Mouse (Mus musculus): ENCODE measurements around the gene Foxo6. TPM values are rescaled to one million over a fixed set of nuclear protein-coding genes. Genes with fewer than 3 reads are reported as not detected.

Gene Foxo6
- polyA plus RNA-seq, 1 experiment from 2014 or later, result 0.25 TPM

- H3K27me3 ChIP-seq, result peaks cover 81% of the 10 kb centered on the region
- peak; percentile 7; the same call in 1 of the 2 replicates for ATAC-seq (ENCODE audit: borderline replicate concordance, extremely low read depth, low FRiP score, low TSS enrichment)
Observed at GRCm38 (mm10) chr4:120282568-120283091, 4.5 kb downstream of the Foxo6 start.

DNA sequence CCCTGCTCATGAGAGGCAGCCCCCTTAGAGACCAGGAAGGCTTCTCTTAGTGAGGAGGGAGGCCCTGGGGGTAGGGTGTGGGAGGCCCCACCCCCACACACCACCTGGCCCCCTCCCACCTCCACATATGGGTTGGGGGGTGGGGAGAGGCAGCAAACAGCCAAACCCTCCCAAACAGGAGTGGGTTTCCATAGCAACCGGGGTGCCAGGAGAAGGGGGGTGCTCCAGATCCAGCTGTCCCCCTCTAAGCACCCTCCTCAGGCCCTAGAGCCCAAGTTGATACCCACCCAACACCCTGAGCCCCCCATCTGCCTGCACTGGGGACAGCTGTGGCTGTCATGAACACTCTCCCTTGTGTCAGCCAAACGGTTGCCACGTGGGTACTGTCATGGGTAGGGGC is 6.1 kb downstream of the Foxo6 start:
- 57% methylated on average over 3 of the region's 3 CpGs for WGBS
- Histone ChIP-seq H3K27me3 (peaks cover 71% of the 10 kb centered on the region), H3K9me3 (no peaks in the 10 kb centered on the region), H3K4me3 (no peak overlapping the region), H3K4me1 (peaks cover 29% of the 10 kb centered on the region), H3K36me3 (no peaks in the 10 kb centered on the region), H3K4me2 (no peak overlapping the region), H3K9ac (no peak overlapping the region), H3K27ac (no peak overlapping the region)
- no peak for ATAC-seq (ENCODE audit: borderline replicate concordance, extremely low read depth, low FRiP score, low TSS enrichment)

More at GRCm38 (mm10) chr4:120282568-120283091, 4.5 kb downstream of the Foxo6 start:
- Histone ChIP-seq H3K4me3 (peak overlapping the region; percentile 51), H3K4me2 (peak overlapping the region; percentile 95), H3K9ac (peak overlapping the region; percentile 51), H3K36me3 (no peaks in the 10 kb centered on the region), H3K27ac (peak overlapping the region; percentile 66), H3K9me3 (no peaks in the 10 kb centered on the region), H3K4me1 (peaks cover 32% of the 10 kb centered on the region)
- WGBS, result 1% methylated on average over 45 of the region's 47 CpGs

GRCm38 (mm10) chr4:120280432-120280831 is 6.7 kb downstream of the Foxo6 start:
- Histone ChIP-seq H3K27me3 (peaks cover 70% of the 10 kb centered on the region), H3K4me3 (no peak overlapping the region), H3K4me1 (peaks cover 29% of the 10 kb centered on the region), H3K36me3 (no peaks in the 10 kb centered on the region), H3K4me2 (no peak overlapping the region), H3K27ac (no peak overlapping the region), H3K9me3 (no peaks in the 10 kb centered on the region), H3K9ac (no peak overlapping the region)
- 75% methylated on average over 12 of the region's 12 CpGs for WGBS
- ATAC-seq (ENCODE audit: borderline replicate concordance, extremely low read depth, low FRiP score, low TSS enrichment), result no peak

DNA sequence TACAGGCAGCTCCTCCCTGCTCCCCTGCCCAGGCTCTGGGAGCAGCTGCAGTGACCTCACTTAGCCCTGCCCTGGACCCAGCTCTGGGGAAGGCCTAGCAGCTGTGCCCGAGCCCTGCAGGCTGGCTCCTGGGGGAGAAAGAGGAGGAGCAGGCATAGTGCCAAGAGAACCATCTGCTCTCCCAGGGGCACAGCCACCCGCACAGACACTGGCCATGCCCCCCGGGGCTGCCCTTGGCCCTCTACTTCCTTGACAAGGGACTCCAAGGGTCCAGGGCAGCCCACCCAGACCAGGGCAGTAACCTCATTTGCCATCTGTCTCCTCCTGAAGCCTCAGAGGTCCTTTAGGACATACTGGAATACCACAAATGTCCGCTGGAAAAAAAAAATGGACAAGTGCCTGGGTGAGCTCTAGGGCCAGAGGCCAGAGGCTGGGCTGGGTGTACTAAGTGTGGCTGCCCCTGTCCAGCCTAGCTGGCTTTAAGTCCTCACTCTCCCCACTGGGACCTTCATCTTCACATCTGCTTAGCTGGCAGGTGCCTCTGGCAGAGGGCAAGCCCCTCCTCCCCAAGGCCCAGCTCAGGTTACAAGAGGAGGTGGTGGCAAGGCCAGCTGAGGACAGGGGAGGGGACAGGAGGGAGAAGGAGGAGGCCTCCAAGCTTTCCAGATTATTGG is 9.8 kb downstream of the Foxo6 start:
- Histone ChIP-seq H3K9ac (no peak overlapping the region), H3K27ac (no peak overlapping the region; the same call in 1 of the 2 replicates), H3K36me3 (no peaks in the 10 kb centered on the region), H3K9me3 (no peaks in the 10 kb centered on the region), H3K27me3 (peaks cover 72% of the 10 kb centered on the region), H3K4me2 (no peak overlapping the region), H3K4me1 (peaks cover 18% of the 10 kb centered on the region), H3K4me3 (no peak overlapping the region)
- ATAC-seq (ENCODE audit: borderline replicate concordance, extremely low read depth, low FRiP score, low TSS enrichment), result peak; percentile 50
- 32% methylated on average over 4 of the region's 4 CpGs for WGBS

DNA sequence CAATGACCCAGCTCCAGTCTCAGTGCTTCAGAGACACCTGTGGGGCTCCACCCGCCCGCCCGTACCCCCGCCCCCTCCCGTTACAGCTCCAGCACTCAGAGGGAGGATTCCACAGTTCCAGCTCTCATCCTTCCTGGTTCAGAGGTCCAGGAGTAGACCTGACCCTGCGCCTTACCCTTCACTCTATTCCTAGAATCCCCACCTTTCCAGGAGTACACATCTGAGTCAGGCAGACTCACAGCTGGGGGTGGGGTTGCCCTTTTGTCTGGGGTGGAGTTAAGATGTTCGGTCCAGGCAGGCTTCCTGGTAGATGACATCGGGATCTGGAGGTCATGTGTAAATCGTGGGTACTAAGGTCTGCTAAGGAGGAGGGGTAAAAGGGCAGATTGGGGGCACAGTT is 11.7 kb downstream of the Foxo6 start:
- H3K9me3 ChIP-seq, result no peaks in the 10 kb centered on the region
- no peak for ATAC-seq (ENCODE audit: borderline replicate concordance, extremely low read depth, low FRiP score, low TSS enrichment)
- H3K4me1 ChIP-seq, result peaks cover 20% of the 10 kb centered on the region
- H3K4me3 ChIP-seq, result no peak overlapping the region
- H3K36me3 ChIP-seq, result no peaks in the 10 kb centered on the region
- no peak overlapping the region for H3K9ac ChIP-seq
- H3K27ac ChIP-seq, result no peak overlapping the region
- no peak overlapping the region for H3K4me2 ChIP-seq
- H3K27me3 ChIP-seq, result peaks cover 71% of the 10 kb centered on the region
- WGBS, result 58% methylated on average over 9 of the region's 9 CpGs

- Histone ChIP-seq H3K27ac (no peak overlapping the region), H3K4me2 (no peak overlapping the region), H3K9ac (no peak overlapping the region), H3K9me3 (no peaks in the 10 kb centered on the region), H3K4me1 (peaks cover 28% of the 10 kb centered on the region), H3K36me3 (no peaks in the 10 kb centered on the region), H3K27me3 (peaks cover 74% of the 10 kb centered on the region), H3K4me3 (no peak overlapping the region)
- ATAC-seq (ENCODE audit: borderline replicate concordance, extremely low read depth, low FRiP score, low TSS enrichment), result no peak
- 20% methylated on average over 7 of the region's 7 CpGs for WGBS
Observed at GRCm38 (mm10) chr4:120273594-120273993, 13.6 kb downstream of the Foxo6 start.

DNA sequence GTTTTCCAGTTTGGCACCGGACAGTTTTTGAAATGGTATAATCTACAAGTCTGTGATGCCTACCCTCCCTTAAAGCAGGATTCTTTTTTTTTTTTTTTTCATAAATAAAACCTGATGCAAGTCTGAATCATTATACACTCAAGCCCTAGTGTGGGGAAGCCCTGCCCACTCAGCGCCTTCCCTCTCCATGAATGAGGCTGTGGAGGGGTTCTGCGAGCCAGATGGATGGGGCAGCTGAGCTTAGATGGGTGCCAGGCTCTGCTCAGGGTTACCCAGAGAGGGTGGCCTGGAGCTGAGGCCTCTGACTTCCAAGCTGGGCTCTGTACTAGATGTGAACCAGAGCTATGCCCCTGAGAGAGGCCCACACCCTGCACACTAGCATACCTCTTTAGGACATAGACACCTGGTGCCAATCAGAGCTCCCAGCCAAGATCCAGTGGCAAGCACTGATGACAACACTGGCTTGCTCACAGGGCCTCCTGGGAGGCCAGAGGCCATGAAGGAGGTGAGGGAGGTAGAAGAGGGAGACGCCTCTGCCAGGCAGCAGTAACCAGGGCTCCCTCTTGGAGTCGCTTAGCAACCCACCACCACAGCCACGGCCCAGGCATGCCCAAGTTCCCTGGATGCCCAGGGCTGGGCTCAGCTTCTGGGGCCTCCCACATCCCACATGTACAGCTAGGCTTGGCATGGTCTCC is 15.1 kb downstream of the Foxo6 start:
- Histone ChIP-seq H3K9ac (no peak overlapping the region), H3K36me3 (no peaks in the 10 kb centered on the region), H3K27me3 (peaks cover 87% of the 10 kb centered on the region), H3K9me3 (no peaks in the 10 kb centered on the region), H3K4me2 (no peak overlapping the region), H3K4me1 (peaks cover 29% of the 10 kb centered on the region), H3K27ac (no peak overlapping the region), H3K4me3 (no peak overlapping the region)
- WGBS, result 72% methylated on average over 6 of the region's 6 CpGs
- no peak for ATAC-seq (ENCODE audit: borderline replicate concordance, extremely low read depth, low FRiP score, low TSS enrichment)

DNA sequence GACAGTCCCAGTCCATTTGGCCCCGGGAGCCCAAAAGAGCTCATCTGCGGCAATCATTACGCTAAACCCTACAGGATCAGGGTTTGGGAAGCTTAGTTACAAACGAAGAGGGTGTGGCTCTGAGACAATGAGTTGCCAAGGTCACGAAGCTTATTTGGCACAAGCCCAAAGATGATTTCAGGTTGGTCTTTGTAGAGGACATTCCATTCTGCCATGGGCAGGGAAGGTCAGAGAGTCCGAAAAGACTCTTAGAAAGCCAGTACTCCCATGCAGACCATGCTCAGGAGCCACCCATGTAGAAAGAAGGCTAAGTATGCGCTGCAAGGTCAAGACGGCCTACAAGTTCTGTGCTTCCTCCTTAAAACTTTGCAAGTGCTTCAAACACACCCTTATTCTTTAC is 15.9 kb downstream of the Foxo6 start:
- ATAC-seq (ENCODE audit: borderline replicate concordance, extremely low read depth, low FRiP score, low TSS enrichment), result no peak
- H3K9me3 ChIP-seq, result no peaks in the 10 kb centered on the region
- peaks cover 92% of the 10 kb centered on the region for H3K27me3 ChIP-seq
- H3K9ac ChIP-seq, result no peak overlapping the region
- WGBS, result 55% methylated on average over 8 of the region's 8 CpGs
- no peaks in the 10 kb centered on the region for H3K36me3 ChIP-seq
- H3K4me3 ChIP-seq, result no peak overlapping the region
- H3K4me2 ChIP-seq, result no peak overlapping the region
- no peak overlapping the region for H3K27ac ChIP-seq
- H3K4me1 ChIP-seq, result peaks cover 28% of the 10 kb centered on the region

GRCm38 (mm10) chr4:120270937-120271199 is 16.3 kb downstream of the Foxo6 start:
- peaks cover 92% of the 10 kb centered on the region for H3K27me3 ChIP-seq
- H3K4me1 ChIP-seq, result peaks cover 28% of the 10 kb centered on the region
- no peaks in the 10 kb centered on the region for H3K36me3 ChIP-seq
- H3K9me3 ChIP-seq, result no peaks in the 10 kb centered on the region
- no peak for ATAC-seq (ENCODE audit: borderline replicate concordance, extremely low read depth, low FRiP score, low TSS enrichment)
- no peak overlapping the region for H3K9ac ChIP-seq
- H3K4me3 ChIP-seq, result no peak overlapping the region
- 32% methylated on average over 4 of the region's 4 CpGs for WGBS
- no peak overlapping the region for H3K27ac ChIP-seq
- H3K4me2 ChIP-seq, result no peak overlapping the region

GRCm38 (mm10) chr4:120270148-120270936 is 16.8 kb downstream of the Foxo6 start:
- no peak for ATAC-seq (ENCODE audit: borderline replicate concordance, extremely low read depth, low FRiP score, low TSS enrichment)
- H3K27me3 ChIP-seq, result peaks cover 92% of the 10 kb centered on the region
- H3K27ac ChIP-seq, result no peak overlapping the region
- H3K4me3 ChIP-seq, result no peak overlapping the region
- H3K9me3 ChIP-seq, result no peaks in the 10 kb centered on the region
- H3K4me2 ChIP-seq, result no peak overlapping the region
- H3K4me1 ChIP-seq, result peaks cover 28% of the 10 kb centered on the region
- H3K9ac ChIP-seq, result no peak overlapping the region
- no peaks in the 10 kb centered on the region for H3K36me3 ChIP-seq
- 63% methylated on average over 4 of the region's 4 CpGs for WGBS

- Histone ChIP-seq H3K4me1 (peaks cover 28% of the 10 kb centered on the region), H3K9ac (no peak overlapping the region), H3K9me3 (no peaks in the 10 kb centered on the region), H3K4me3 (no peak overlapping the region), H3K27me3 (peaks cover 91% of the 10 kb centered on the region), H3K27ac (no peak overlapping the region), H3K36me3 (no peaks in the 10 kb centered on the region), H3K4me2 (no peak overlapping the region)
- no peak for ATAC-seq (ENCODE audit: borderline replicate concordance, extremely low read depth, low FRiP score, low TSS enrichment)
- WGBS, result 15% methylated on average over 9 of the region's 9 CpGs
Observed at GRCm38 (mm10) chr4:120269426-120269825, 17.7 kb downstream of the Foxo6 start.

Measured in lung, embryonic 15.5 days (tissue).